Mouse (Mus musculus) G1E (cell line): Measurements from ENCODE around the gene Ell2. TPM values are rescaled to one million over a fixed set of nuclear protein-coding genes. Genes with fewer than 3 reads are reported as not detected.

Source experiments
- ATAC-seq: 2 replicates; pipeline ENCODE4 v1.8.0; 2016; ENCODE audit warnings: mild to moderate bottlenecking; ENCODE audit not compliant: insufficient number of reproducible peaks, poor library complexity, low FRiP score, severe bottlenecking; ENCODE audit errors: extremely low read depth
- DNase-seq: peaks from one replicate; pipeline ENCODE4 v3.0.0; 2012; ENCODE audit warnings: low spot score
- H3K27me3 ChIP-seq: 2 replicates; pipeline ENCODE4 v1.6.1; 2012; ENCODE audit warnings: mild to moderate bottlenecking, low read length, inconsistent platforms; ENCODE audit not compliant: insufficient read depth
- H3K36me3 ChIP-seq: replicated peaks from 2 replicates; pipeline ENCODE3; 2012; ENCODE audit warnings: mild to moderate bottlenecking, inconsistent platforms
- H3K4me1 ChIP-seq: 2 replicates; pipeline ENCODE4 v1.6.1; 2012; ENCODE audit warnings: low read depth, low read length, inconsistent platforms, mixed read lengths; ENCODE audit not compliant: insufficient read depth
- H3K4me3 ChIP-seq: 2 replicates; pipeline ENCODE4 v1.5.1; 2012; ENCODE audit warnings: low read depth, mild to moderate bottlenecking, inconsistent platforms, low read length, moderate library complexity, mixed read lengths
- H3K9me3 ChIP-seq: replicated peaks from 2 replicates; pipeline ENCODE4 v1.6.1; 2012; ENCODE audit warnings: inconsistent platforms
- CTCF ChIP-seq: IDR thresholded peaks from 2 replicates; pipeline ENCODE4 v1.5.1; 2012; ENCODE audit warnings: low read depth, low read length, inconsistent platforms, mixed read lengths
- GATA1 ChIP-seq: IDR thresholded peaks from 2 replicates; pipeline ENCODE4 v1.6.1; 2012; ENCODE audit warnings: borderline replicate concordance, low read length, inconsistent platforms, mixed read lengths
- GATA2 ChIP-seq: IDR thresholded peaks from 2 replicates; pipeline ENCODE4 v1.6.1; 2012; ENCODE audit warnings: low read depth, low read length, inconsistent platforms, borderline replicate concordance
- POLR2AphosphoS5 ChIP-seq: IDR thresholded peaks from 2 replicates; pipeline ENCODE4 v1.6.1; 2012; ENCODE audit warnings: low read depth, low read length, inconsistent platforms; ENCODE audit not compliant: insufficient replicate concordance
- TAL1 ChIP-seq: conservative IDR thresholded peaks from 2 replicates; pipeline ENCODE4 v1.6.1; 2012; ENCODE audit warnings: low read depth, low read length, inconsistent platforms, mixed read lengths
- polyA plus RNA-seq: library from polyadenylated mRNA; stranded (reverse); fragments of >175 nt; gene quantifications from 2 replicates; pipeline ENCODE4 v1.2.3, GENCODE M21; 2012
- total RNA-seq, 2 experiments: library from RNA; stranded (forward) in 1 of 2; stranded (reverse) in 1 of 2; fragments of 200-1000 nt in 1 of 2; fragments of >200 nt in 1 of 2; fragmentation: Nextera tagmentation in 1 of 2; gene quantifications; 2 replicates each; pipeline ENCODE4 v1.2.3; 2014 to 2017

Ell2 gene
- total RNA-seq (2014; fragmentation: Nextera tagmentation) (68.9 and 76.4 TPM in 2 replicates), total RNA-seq (2017) (28.6 and 37.2 TPM in 2 replicates), polyA plus RNA-seq (18.9 and 23.0 TPM in 2 replicates)

DNA sequence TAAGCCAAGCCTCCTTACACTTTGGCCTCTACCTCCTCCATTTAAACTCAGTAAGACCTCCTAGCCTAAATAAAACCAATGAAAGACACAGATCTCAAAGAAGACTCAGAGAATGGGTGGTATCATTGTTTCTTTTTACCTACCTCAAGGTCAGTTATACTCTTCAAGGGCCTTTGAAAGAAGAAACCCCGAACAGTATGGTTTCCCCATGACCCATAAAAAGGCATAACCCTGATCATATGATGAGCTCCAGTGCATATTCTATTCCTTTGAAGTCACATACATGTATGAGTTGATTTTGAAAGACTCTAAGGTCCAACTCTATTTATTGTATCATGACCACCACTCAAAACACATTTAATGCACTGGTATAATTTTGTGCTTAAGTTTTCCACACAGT is at the start of gene Ell2:
TSS of gene Ell2 (plus strand) at position 301 of the 400 bp plus-strand sequence.
- Histone ChIP-seq H3K9me3 (no peaks in the 10 kb centered on the region), H3K36me3 (no peaks in the 10 kb centered on the region), H3K27me3 (peaks cover 3% of the 10 kb centered on the region; the same call in 1 of the 2 replicates), H3K4me1 (peaks cover 31% of the 10 kb centered on the region), H3K4me3 (peak within 1 kb of the TSS; percentile 88)
- DNase-seq, result no peak
- ATAC-seq, result no peak
- TF ChIP-seq CTCF (no peak), GATA2 (no peak), TAL1 (no peak), GATA1 (no peak), POLR2AphosphoS5 (no peak)

DNA sequence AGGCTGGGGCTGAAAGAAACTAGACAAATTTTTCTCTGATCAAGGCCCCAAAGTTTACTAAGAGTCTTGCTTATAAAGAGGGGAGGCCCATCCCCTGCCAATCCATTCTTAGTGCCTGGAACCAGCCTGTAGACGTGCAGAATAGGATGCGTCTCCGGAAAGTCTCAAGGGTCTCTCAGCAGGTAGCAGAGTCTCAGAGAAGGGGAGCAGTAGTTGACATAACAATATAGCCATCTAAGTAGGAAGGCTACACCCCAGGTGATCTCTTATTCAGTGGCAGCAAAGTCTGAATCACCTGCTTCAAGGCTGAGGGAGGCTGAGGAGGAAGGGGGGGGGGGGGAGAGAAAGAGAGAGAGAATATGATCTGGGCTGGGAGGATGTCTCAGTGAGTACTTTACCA is 21.1 kb upstream of the Ell2 start:
- DNase-seq (no peak), ATAC-seq (no peak)
- TF ChIP-seq TAL1 (no peak), GATA1 (no peak), POLR2AphosphoS5 (no peak), GATA2 (no peak)
- no peaks in the 10 kb centered on the region for H3K4me1 ChIP-seq
- H3K4me3 ChIP-seq, result no peak overlapping the region
- H3K27me3 ChIP-seq, result no peaks in the 10 kb centered on the region
- H3K9me3 ChIP-seq, result no peaks in the 10 kb centered on the region
- no peaks in the 10 kb centered on the region for H3K36me3 ChIP-seq

DNA sequence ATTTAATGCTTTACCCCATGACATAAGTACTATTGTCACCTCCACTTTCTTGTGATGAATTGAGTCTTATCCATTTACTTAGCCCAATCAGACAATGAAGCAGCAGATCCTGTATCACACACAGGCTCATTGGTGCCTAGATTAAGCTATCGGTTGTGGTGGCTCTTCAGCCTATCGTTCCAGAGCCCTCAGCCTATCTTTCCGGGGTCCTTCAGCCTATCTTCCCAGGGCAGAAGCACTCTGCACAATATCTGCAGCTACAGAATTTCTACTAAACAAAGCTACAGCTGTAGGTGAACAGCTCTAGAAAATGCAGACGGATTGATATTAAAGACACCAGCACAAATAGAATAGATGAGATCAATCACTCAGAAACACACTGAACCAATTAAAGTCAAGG is 19.6 kb upstream of the Ell2 start:
- Histone ChIP-seq H3K9me3 (no peaks in the 10 kb centered on the region), H3K4me3 (no peak overlapping the region), H3K36me3 (no peaks in the 10 kb centered on the region), H3K4me1 (no peaks in the 10 kb centered on the region), H3K27me3 (no peaks in the 10 kb centered on the region)
- TF ChIP-seq CTCF (no peak), GATA2 (no peak), POLR2AphosphoS5 (no peak), TAL1 (no peak), GATA1 (no peak)
- DNase-seq (no peak), ATAC-seq (no peak)

DNA sequence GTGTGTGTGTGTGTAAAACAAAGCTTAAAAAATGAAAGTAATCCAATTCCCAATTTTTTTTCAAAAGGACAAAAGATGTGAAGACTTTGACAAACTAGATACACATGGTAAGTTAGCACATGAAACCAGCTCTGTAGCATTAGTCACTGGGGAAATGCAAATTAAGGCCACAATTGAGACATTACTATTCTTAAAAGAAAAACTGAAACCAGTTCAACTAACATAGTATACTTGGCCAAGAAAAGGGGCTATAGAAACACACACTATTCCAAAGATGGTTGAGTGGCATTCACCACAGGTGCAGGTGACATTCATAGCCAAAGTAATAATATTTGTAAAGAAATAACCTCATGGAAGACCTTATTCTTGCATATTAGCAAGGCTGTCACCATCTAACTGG is 14.9 kb upstream of the Ell2 start:
- Histone ChIP-seq H3K36me3 (no peaks in the 10 kb centered on the region), H3K9me3 (no peaks in the 10 kb centered on the region), H3K4me1 (no peaks in the 10 kb centered on the region), H3K27me3 (no peaks in the 10 kb centered on the region), H3K4me3 (no peak overlapping the region)
- DNase-seq (no peak), ATAC-seq (no peak)
- TF ChIP-seq TAL1, result no peak
- TF ChIP-seq GATA1, result no peak
- no peak for TF ChIP-seq CTCF
- no peak for TF ChIP-seq GATA2
- TF ChIP-seq POLR2AphosphoS5, result no peak

DNA sequence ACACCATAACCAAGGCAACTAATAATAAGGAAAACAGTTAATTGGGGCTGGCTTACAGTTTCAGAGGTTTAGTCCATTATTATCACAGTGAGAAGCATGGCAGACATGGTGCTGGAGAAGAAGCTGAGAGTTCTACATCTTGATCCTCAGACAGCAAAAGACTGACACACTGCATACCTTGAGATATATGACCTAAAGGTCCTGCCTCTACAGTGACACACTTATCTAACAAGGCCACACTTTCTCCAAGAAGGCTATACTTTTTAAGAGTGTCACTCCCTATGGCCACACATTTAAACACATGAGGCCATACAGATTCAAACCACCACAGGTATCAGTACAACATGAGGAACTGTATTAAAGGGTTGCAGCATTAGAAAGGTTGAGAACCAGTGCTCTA is 13.5 kb upstream of the Ell2 start:
- no peak for DNase-seq
- no peaks in the 10 kb centered on the region for H3K9me3 ChIP-seq
- H3K4me3 ChIP-seq, result no peak overlapping the region
- no peaks in the 10 kb centered on the region for H3K36me3 ChIP-seq
- H3K27me3 ChIP-seq, result no peaks in the 10 kb centered on the region
- no peak for ATAC-seq
- TF ChIP-seq GATA2 (no peak), TAL1 (no peak)
- no peaks in the 10 kb centered on the region for H3K4me1 ChIP-seq

DNA sequence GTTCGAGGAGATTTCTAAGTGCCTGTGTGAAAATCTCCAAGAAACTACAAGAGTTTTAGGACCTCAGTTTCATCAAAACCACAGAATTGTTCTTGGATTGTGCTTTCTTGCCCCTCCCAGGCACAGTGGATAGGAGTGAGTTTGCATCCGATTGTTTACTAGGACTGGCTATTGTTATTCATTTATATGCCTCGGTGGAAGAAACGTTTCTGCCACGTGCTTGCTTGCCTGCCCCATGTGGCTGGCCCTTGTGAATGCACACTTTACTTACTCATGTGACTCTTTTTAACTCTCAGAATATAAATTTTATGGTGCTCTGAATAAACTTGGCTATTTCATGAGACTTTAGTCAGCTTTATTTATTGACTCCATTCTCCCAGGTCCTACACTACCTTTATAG is 3.7 kb upstream of the Ell2 start:
- Histone ChIP-seq H3K4me3 (no peak overlapping the region), H3K9me3 (no peaks in the 10 kb centered on the region), H3K4me1 (peaks cover 4% of the 10 kb centered on the region), H3K27me3 (peaks cover 3% of the 10 kb centered on the region; the same call in 1 of the 2 replicates), H3K36me3 (no peaks in the 10 kb centered on the region)
- TF ChIP-seq TAL1 (no peak), GATA2 (no peak), POLR2AphosphoS5 (no peak), GATA1 (no peak), CTCF (no peak)
- DNase-seq (no peak), ATAC-seq (no peak)
